Mouse (Mus musculus): ENCODE measurements around the gene Ooep.
"Not testable (repeated sequence)": the region's sequence is repeated elsewhere in the genome, so short reads cannot be mapped to it uniquely, and the experiment has no call there.

The Ooep gene

GRCm38 (mm10) chr9:78367959-78368358 is 10.6 kb downstream of the Ooep start, which contains the start of gene Dppa5a:
Dppa5a (minus strand) TSS chr9:78368177.
- not testable (repeated sequence) for DNase-seq (ENCODE audit: low spot score in 2 of 2)

- no peak for DNase-seq (ENCODE audit: low spot score in 2 of 2)
These were observed 12.5 kb downstream of the Ooep start for GRCm38 (mm10) chr9:78365850-78366544.

- no peak for DNase-seq (ENCODE audit: low spot score in 2 of 2)
These were observed 13.8 kb downstream of the Ooep start for GRCm38 (mm10) chr9:78364701-78365100.

- DNase-seq (ENCODE audit: low spot score in 2 of 2): no peak
These were observed 15.2 kb downstream of the Ooep start for GRCm38 (mm10) chr9:78363374-78363773.

GRCm38 (mm10) chr9:78360484-78360872 is 18.0 kb downstream of the Ooep start:
- no peak for DNase-seq (ENCODE audit: low spot score in 2 of 2)

- no peak for DNase-seq (ENCODE audit: low spot score in 2 of 2)
These were observed 18.6 kb downstream of the Ooep start for GRCm38 (mm10) chr9:78359750-78360483.

GRCm38 (mm10) chr9:78358053-78358452 is 20.5 kb downstream of the Ooep start:
- DNase-seq (ENCODE audit: low spot score in 2 of 2): peak; percentile 9 to 30

GRCm38 (mm10) chr9:78355611-78356010 is 22.9 kb downstream of the Ooep start, which contains the start of gene Gsta2:
Gsta2 (minus strand) TSS chr9:78355788.
- DNase-seq (ENCODE audit: low spot score in 2 of 2): no peak

GRCm38 (mm10) chr9:78354665-78355578 is 23.6 kb downstream of the Ooep start:
- DNase-seq (ENCODE audit: low spot score in 2 of 2): peak in 1 of 2 experiments; percentile 1

- DNase-seq (ENCODE audit: low spot score in 2 of 2): no peak
These were observed 26.9 kb downstream of the Ooep start for GRCm38 (mm10) chr9:78351504-78352220.

- DNase-seq (ENCODE audit: low spot score in 2 of 2): not testable (repeated sequence)
These were observed 28.5 kb downstream of the Ooep start for GRCm38 (mm10) chr9:78350007-78350406.

- DNase-seq (ENCODE audit: low spot score in 2 of 2): not testable (repeated sequence)
These were observed 29.4 kb downstream of the Ooep start for GRCm38 (mm10) chr9:78349141-78349540.

- DNase-seq (ENCODE audit: low spot score in 2 of 2): peak; percentile 19 to 28
These were observed 30.1 kb downstream of the Ooep start for GRCm38 (mm10) chr9:78348206-78349004.

GRCm38 (mm10) chr9:78347004-78347403 is 31.5 kb downstream of the Ooep start:
- no peak for DNase-seq (ENCODE audit: low spot score in 2 of 2)

- DNase-seq (ENCODE audit: low spot score in 2 of 2): not testable (repeated sequence)
These were observed 33.3 kb downstream of the Ooep start for GRCm38 (mm10) chr9:78345235-78345634.

GRCm38 (mm10) chr9:78343055-78343454 is 35.5 kb downstream of the Ooep start:
- DNase-seq (ENCODE audit: low spot score in 2 of 2): not testable (repeated sequence)

- DNase-seq (ENCODE audit: low spot score in 2 of 2): not testable (repeated sequence)
These were observed 36.0 kb downstream of the Ooep start for GRCm38 (mm10) chr9:78342494-78342893.

GRCm38 (mm10) chr9:78340324-78340723 is 38.2 kb downstream of the Ooep start:
- not testable (repeated sequence) for DNase-seq (ENCODE audit: low spot score in 2 of 2)

- DNase-seq (ENCODE audit: low spot score in 2 of 2): not testable (repeated sequence)
These were observed 41.5 kb downstream of the Ooep start for GRCm38 (mm10) chr9:78337050-78337449.

GRCm38 (mm10) chr9:78327289-78327688 is 51.2 kb downstream of the Ooep start, which contains the start of gene Omt2b:
Omt2b (plus strand) TSS chr9:78327589.
- DNase-seq (ENCODE audit: low spot score in 2 of 2): not testable (repeated sequence)
